Mouse (Mus musculus) CD4-positive, CD25-positive, alpha-beta regulatory T cell (primary cell): ENCODE data around the gene Fancf. TPM values are rescaled to one million over a fixed set of nuclear protein-coding genes. Genes with fewer than 3 reads are reported as not detected.

ENCODE experiments used
- polyA plus RNA-seq: library from polyadenylated mRNA; unstranded; fragments of 100-300 nt; shearing (Covaris generic); gene quantifications from one replicate; pipeline ENCODE4 v1.2.1, GENCODE M21; 2017

The Fancf gene
- 14.2 TPM for polyA plus RNA-seq

GRCm38 (mm10) chr7:51862097-51862492, at the start of gene Fancf:
Gene Fancf, minus strand, starts transcription at chr7:51862267.

GRCm38 (mm10) chr7:51861250-51862096, 594 bp downstream of the Fancf start, which contains the start of gene Gas2:
Gene Gas2, plus strand, starts transcription at chr7:51862015.

Other genes starting within 250 kb of the Fancf start
- not detected for gene Slc17a6, start 240.3 kb downstream of the Fancf start, polyA plus RNA-seq
- 5.8 TPM for gene Gas2, start 252 bp downstream of the Fancf start, polyA plus RNA-seq
- 1.2 TPM for gene Svip, start 143.8 kb upstream of the Fancf start, polyA plus RNA-seq
- gene 1700015G11Rik, start 153.5 kb upstream of the Fancf start, polyA plus RNA-seq = not detected